Mouse (Mus musculus) ES-E14 (cell line): ENCODE measurements around the gene Ankrd50. TPM values are rescaled to one million over a fixed set of nuclear protein-coding genes. Genes with fewer than 3 reads are reported as not detected.

Experiments
- DNase-seq: peaks from one replicate; pipeline ENCODE4 v3.0.0-alpha.2; 2013; ENCODE audit warnings: low read depth, low spot score
- H3K27ac ChIP-seq: 2 replicates; pipeline ENCODE4 v1.5.1; 2012; ENCODE audit warnings: low read depth, mild to moderate bottlenecking, low read length, moderate library complexity, mixed read lengths; ENCODE audit not compliant: poor library complexity, insufficient read depth, severe bottlenecking
- H3K36me3 ChIP-seq: 2 replicates; pipeline ENCODE4 v1.6.1; 2012; ENCODE audit warnings: mild to moderate bottlenecking, low read length, moderate library complexity, mixed read lengths; ENCODE audit not compliant: control insufficient read depth, poor library complexity, insufficient read depth, severe bottlenecking
- H3K4me1 ChIP-seq, 2 experiments: fragments of 150-350 bp in 1 of 2; sonication (generic) in 1 of 2; 2 replicates each; pipeline ENCODE4 v1.6.1; 2012; ENCODE audit warnings: low read length in 2 of 2, mild to moderate bottlenecking in 1 of 2, mixed read lengths in 1 of 2; ENCODE audit not compliant: control insufficient read depth in 2 of 2, insufficient read depth in 2 of 2, poor library complexity in 1 of 2
- H3K4me3 ChIP-seq, 2 experiments: fragments of 150-350 bp in 1 of 2; sonication (generic) in 1 of 2; 2 replicates each; pipeline ENCODE4 v1.5.1; 2012; ENCODE audit warnings: low read length in 2 of 2, low read depth in 1 of 2, mild to moderate bottlenecking in 1 of 2, mixed read lengths in 1 of 2; ENCODE audit not compliant: insufficient read depth in 1 of 2, poor library complexity in 1 of 2, severe bottlenecking in 1 of 2
- H3K9ac ChIP-seq: 2 replicates; pipeline ENCODE4 v1.6.1; 2012; ENCODE audit warnings: low read depth, mild to moderate bottlenecking, low read length, mixed read lengths; ENCODE audit not compliant: poor library complexity, insufficient read depth, severe bottlenecking
- H3K9me3 ChIP-seq: fragments of 150-350 bp; sonication (generic); 2 replicates; pipeline ENCODE4 v1.6.1; 2012; ENCODE audit warnings: low read depth, mild to moderate bottlenecking, low read length; ENCODE audit not compliant: control insufficient read depth, insufficient read depth
- CHD2 ChIP-seq: IDR thresholded peaks from 2 replicates; pipeline ENCODE4 v1.6.1; 2014; ENCODE audit warnings: mild to moderate bottlenecking, low read depth, low read length, inconsistent platforms
- HCFC1 ChIP-seq: IDR thresholded peaks from 2 replicates; pipeline ENCODE4 v1.6.1; 2012; ENCODE audit warnings: low read length, inconsistent platforms, borderline replicate concordance; ENCODE audit not compliant: insufficient read depth
- MAFK ChIP-seq: IDR thresholded peaks from 2 replicates; pipeline ENCODE4 v1.6.1; 2014; ENCODE audit warnings: mild to moderate bottlenecking, low read depth, low read length, inconsistent platforms; ENCODE audit not compliant: insufficient read depth
- ZC3H11A ChIP-seq: IDR thresholded peaks from 2 replicates; pipeline ENCODE4 v1.6.1; 2012; ENCODE audit warnings: low read depth, mild to moderate bottlenecking, inconsistent platforms, low read length, borderline replicate concordance
- ZNF384 ChIP-seq: IDR thresholded peaks from 2 replicates; pipeline ENCODE4 v1.6.1; 2012; ENCODE audit warnings: low read depth, low read length, inconsistent platforms
- in situ Hi-C, 2 experiments: fragments of 600-800 bp; cut with MboI; formaldehyde crosslinking; loops; one replicate each; pipeline ENCODE4 v1.15.1; 2025; ENCODE audit warnings: low sequenced_read_pairs in 2 of 2, inconsistent platforms in 1 of 2; ENCODE audit not compliant: unreplicated experiment in 2 of 2
- total RNA-seq: library from RNA; depleted of rRNA; stranded (reverse); fragments of 300-350 nt; gene quantifications from 2 replicates; pipeline ENCODE4 v1.2.3, GENCODE M21; 2012

Gene Ankrd50
- total RNA-seq, 1 experiment, result 27.0 TPM

- Histone ChIP-seq H3K4me1 (0 out of 4 replicates have a peak, but pooled peaks cover 0 to 1% of the 10 kb centered on the region in 2 experiments), H3K9me3 (no peaks in the 10 kb centered on the region), H3K9ac (no peak overlapping the region), H3K36me3 (no peaks in the 10 kb centered on the region), H3K4me3 (no peak overlapping the region), H3K27ac (no peak overlapping the region)
- no peak for DNase-seq
- no peak for TF ChIP-seq ZC3H11A
- no peak for TF ChIP-seq MAFK
- no peak for TF ChIP-seq HCFC1
- TF ChIP-seq ZNF384, result no peak
- no peak for TF ChIP-seq CHD2
- in situ Hi-C loops, result no loop called here
Measured at GRCm38 (mm10) chr3:38482749-38483148, 1.9 kb downstream of the Ankrd50 start.

GRCm38 (mm10) chr3:38481106-38481505 is 3.5 kb downstream of the Ankrd50 start:
- H3K27ac ChIP-seq, result no peak overlapping the region
- no peak for DNase-seq
- TF ChIP-seq HCFC1 (no peak), ZNF384 (no peak), CHD2 (no peak)
- no peaks in the 10 kb centered on the region for H3K36me3 ChIP-seq
- no peaks in the 10 kb centered on the region for H3K9me3 ChIP-seq
- H3K4me1 ChIP-seq, result 0 out of 4 replicates have a peak, but pooled peaks cover 0 to 1% of the 10 kb centered on the region in 2 experiments
- no peak overlapping the region for H3K4me3 ChIP-seq
- in situ Hi-C loops, result no loop called here
- H3K9ac ChIP-seq, result no peak overlapping the region

GRCm38 (mm10) chr3:38477936-38478335 is 6.7 kb downstream of the Ankrd50 start:
- no peaks in the 10 kb centered on the region for H3K9me3 ChIP-seq
- in situ Hi-C loops, result no loop called here
- 0 out of 4 replicates have a peak, but pooled peaks cover 0 to 1% of the 10 kb centered on the region in 2 experiments for H3K4me1 ChIP-seq
- H3K4me3 ChIP-seq, result no peak overlapping the region
- H3K36me3 ChIP-seq, result no peaks in the 10 kb centered on the region
- no peak for TF ChIP-seq HCFC1
- no peak for TF ChIP-seq CHD2
- no peak overlapping the region for H3K9ac ChIP-seq
- no peak for DNase-seq
- no peak overlapping the region for H3K27ac ChIP-seq

- TF ChIP-seq ZNF384 (no peak), MAFK (no peak), CHD2 (no peak), ZC3H11A (no peak), HCFC1 (no peak)
- Histone ChIP-seq H3K36me3 (no peaks in the 10 kb centered on the region), H3K9me3 (no peaks in the 10 kb centered on the region), H3K27ac (no peak overlapping the region), H3K4me1 (0 out of 4 replicates have a peak, but pooled peaks cover 0 to 1% of the 10 kb centered on the region in 2 experiments), H3K9ac (no peak overlapping the region), H3K4me3 (no peak overlapping the region)
- in situ Hi-C loops, result no loop called here
- DNase-seq, result no peak
Measured at GRCm38 (mm10) chr3:38475587-38475986, 9.1 kb downstream of the Ankrd50 start.

- Histone ChIP-seq H3K4me3 (no peak overlapping the region), H3K9me3 (no peaks in the 10 kb centered on the region), H3K4me1 (no peaks in the 10 kb centered on the region), H3K9ac (no peak overlapping the region), H3K27ac (no peak overlapping the region; the same call in 1 of the 2 replicates), H3K36me3 (no peaks in the 10 kb centered on the region)
- in situ Hi-C loops, result no loop called here
- TF ChIP-seq MAFK (no peak), HCFC1 (no peak), CHD2 (no peak), ZC3H11A (no peak), ZNF384 (no peak)
- no peak for DNase-seq
Measured at GRCm38 (mm10) chr3:38473138-38473537, 11.5 kb downstream of the Ankrd50 start.
